Mouse (Mus musculus): Measurements from ENCODE around the gene Arhgap24.

- TF ChIP-seq CTCF (IDR thresholded peaks at IDR 0.05; ENCODE audit: low read depth, low read length) (no peak), POLR2A (IDR thresholded peaks at IDR 0.05; ENCODE audit: borderline replicate concordance, low read depth, low read length) (no peak)
Observed at GRCm38 (mm10) chr5:102560270-102560669, 79.1 kb downstream of the Arhgap24 start.
